Mouse (Mus musculus) cerebellum, adult 2 months (tissue): ENCODE data around the gene Gtf3c1.

Source experiments
- CTCF ChIP-seq: fragments of 200-500 bp; IDR thresholded peaks from 2 replicates; pipeline ENCODE4 v1.5.1; 2011; ENCODE audit warnings: low read depth, mild to moderate bottlenecking, control low read depth, low read length, moderate library complexity, borderline replicate concordance; ENCODE audit not compliant: insufficient read depth
- POLR2A ChIP-seq: fragments of 200-500 bp; IDR thresholded peaks from 2 replicates; pipeline ENCODE4 v1.6.1; 2011; ENCODE audit warnings: low read length, control low read depth, borderline replicate concordance; ENCODE audit not compliant: insufficient read depth

GRCm38 (mm10) chr7:125690516-125690915 is 17.1 kb downstream of the Gtf3c1 start:
- TF ChIP-seq POLR2A (no peak), CTCF (no peak)
